Mouse (Mus musculus): ENCODE results near the gene Tnf. TPM values are rescaled to one million over a fixed set of nuclear protein-coding genes. Genes with fewer than 3 reads are reported as not detected.
A peak's percentile ranks its signal among the peaks of the same experiment; 100 is the strongest.

Tnf gene
- polyA plus RNA-seq, 1 experiment from 2014 or later = 0.26 TPM

DNA sequence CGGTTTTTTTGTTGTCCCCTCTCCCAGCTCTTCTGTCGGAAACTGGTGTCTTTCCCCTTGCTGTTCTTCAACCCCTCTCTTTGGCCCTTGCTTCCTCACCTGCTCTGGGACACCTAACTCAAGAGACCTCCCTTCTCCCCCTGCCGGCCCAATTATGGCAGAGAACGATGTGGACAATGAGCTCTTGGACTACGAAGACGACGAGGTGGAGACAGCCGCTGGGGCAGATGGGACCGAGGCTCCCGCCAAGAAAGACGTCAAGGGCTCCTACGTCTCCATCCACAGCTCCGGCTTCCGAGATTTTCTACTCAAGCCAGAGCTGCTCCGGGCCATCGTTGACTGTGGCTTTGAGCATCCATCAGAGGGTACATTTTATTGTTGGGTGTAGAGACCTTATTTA is 41.3 kb upstream of the Tnf start:
- DNase-seq (ENCODE audit: low spot score, missing footprints) = peak; percentile 94
- peaks cover 37% of the 10 kb centered on the region for H3K4me1 ChIP-seq (ENCODE audit: control insufficient read depth, insufficient read depth, low read length)
- H3K9ac ChIP-seq (ENCODE audit: low read length) = peak overlapping the region; percentile 100
- peaks cover 39% of the 10 kb centered on the region for H3K36me3 ChIP-seq (ENCODE audit: control insufficient read depth, insufficient read depth, low read length)
- no peaks in the 10 kb centered on the region for H3K27me3 ChIP-seq (ENCODE audit: control insufficient read depth, insufficient read depth, low read length)
- peak overlapping the region; percentile 94 for H3K27ac ChIP-seq (ENCODE audit: low read depth, low read length)
- peak overlapping the region; percentile 99 for H3K4me3 ChIP-seq (ENCODE audit: low read depth, low read length)
- H3K9me3 ChIP-seq (ENCODE audit: control insufficient read depth, low read length) = no peaks in the 10 kb centered on the region
- 6% methylated on average over 16 of the region's 16 CpGs for WGBS
- no peak for ATAC-seq (ENCODE audit: low FRiP score)
- H3K4me2 ChIP-seq = peak overlapping the region; percentile 97

DNA sequence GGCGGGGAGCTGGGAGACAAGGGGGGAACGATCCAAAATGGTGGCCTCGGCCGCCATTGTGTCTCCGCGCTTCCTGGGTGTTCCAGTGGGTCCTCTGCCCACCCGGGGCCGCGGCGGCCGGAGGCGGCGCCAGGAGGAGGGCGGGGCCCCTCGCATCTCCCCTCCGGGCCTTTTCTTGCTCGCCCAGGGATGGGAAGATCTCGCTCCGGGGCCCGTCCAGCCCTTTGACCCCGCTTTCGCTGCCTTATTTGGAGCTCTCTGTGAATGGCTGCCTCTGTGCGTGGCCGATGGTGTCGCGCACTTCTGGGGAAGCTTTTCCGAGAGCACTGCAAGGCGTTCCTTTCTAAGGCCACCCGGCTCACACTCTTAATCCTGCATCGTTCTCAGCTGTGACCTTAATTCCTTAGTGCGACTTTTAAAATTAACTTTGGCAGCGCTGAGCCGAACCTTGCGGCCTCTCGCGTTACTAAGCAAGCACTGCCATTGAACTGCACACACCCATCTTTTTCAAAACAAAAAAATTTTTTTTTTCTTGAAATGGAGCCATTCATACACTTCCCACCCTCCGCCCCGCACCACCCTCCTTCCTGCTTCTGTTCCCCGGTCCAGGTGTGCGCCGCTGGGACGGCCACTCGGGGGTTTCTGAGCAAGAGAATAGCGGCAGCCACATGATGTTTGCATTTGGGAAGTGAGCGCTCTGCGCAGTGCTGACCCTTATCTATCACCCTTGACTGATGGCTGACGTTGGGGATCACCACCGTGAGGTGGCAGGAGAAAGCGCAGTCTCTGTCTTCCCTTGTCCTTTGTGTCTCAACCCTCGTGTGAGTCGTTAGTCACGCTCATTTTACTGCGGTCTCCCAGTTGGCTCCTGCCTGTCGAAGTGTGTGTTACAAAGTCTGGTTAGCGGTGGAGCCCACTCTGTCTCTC is 40.5 kb upstream of the Tnf start:
- peaks cover 34% of the 10 kb centered on the region for H3K36me3 ChIP-seq (ENCODE audit: control insufficient read depth, insufficient read depth, low read length)
- DNase-seq (ENCODE audit: low spot score, missing footprints) = peak; percentile 96
- peaks cover 37% of the 10 kb centered on the region for H3K4me1 ChIP-seq (ENCODE audit: control insufficient read depth, insufficient read depth, low read length)
- H3K27ac ChIP-seq (ENCODE audit: low read depth, low read length) = peak overlapping the region; percentile 94
- H3K27me3 ChIP-seq (ENCODE audit: control insufficient read depth, insufficient read depth, low read length) = no peaks in the 10 kb centered on the region
- H3K9ac ChIP-seq (ENCODE audit: low read length) = peak overlapping the region; percentile 100
- H3K4me3 ChIP-seq (ENCODE audit: low read depth, low read length) = peak overlapping the region; percentile 99
- under 1% methylated on average over 54 of the region's 55 CpGs for WGBS
- peak; percentile 42 for ATAC-seq (ENCODE audit: low FRiP score)
- H3K4me2 ChIP-seq = peak overlapping the region; percentile 97
- H3K9me3 ChIP-seq (ENCODE audit: control insufficient read depth, low read length) = no peaks in the 10 kb centered on the region

DNA sequence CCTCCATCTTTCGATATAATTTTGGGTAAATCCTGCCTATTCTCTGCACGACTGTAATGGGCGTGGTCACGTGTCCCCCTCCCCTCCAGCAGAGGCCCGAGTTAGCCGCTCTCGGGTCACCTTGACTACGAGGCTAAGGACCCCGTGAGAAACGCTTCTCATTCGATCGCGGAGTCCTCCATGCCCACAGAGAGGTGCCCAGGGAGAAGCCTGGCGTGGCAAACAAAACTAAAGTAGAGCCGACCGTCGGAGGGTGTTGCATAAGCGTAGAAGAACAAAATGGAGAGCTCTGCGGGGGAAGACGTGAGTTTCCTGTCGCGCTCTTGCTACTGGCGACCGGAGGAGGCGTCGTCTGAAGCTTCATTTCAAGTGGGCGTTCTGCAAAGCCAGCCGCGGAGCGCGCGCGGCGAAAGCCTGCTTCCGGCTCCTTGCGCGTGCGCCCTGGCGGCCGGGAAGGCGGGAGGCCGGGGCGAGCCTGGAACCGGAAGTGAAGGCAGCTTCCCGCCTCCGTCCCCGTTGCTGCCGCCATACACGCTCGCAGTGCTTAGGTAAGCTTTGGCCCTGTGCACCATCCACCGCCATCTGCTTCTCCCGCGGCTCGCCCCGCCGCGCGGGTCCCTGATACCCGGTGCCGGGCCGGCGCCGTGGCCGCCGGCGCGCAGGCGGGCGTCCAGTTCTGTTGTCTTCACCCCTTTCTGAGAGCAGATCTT is 39.7 kb upstream of the Tnf start, which contains the start of gene Ddx39b:
Ddx39b (plus strand) TSS at position 442 of the 710 bp plus-strand sequence.
- Histone ChIP-seq H3K4me3 (ENCODE audit: low read depth, low read length) (peak within 1 kb of the TSS; percentile 99), H3K4me1 (ENCODE audit: control insufficient read depth, insufficient read depth, low read length) (peaks cover 40% of the 10 kb centered on the region), H3K27me3 (ENCODE audit: control insufficient read depth, insufficient read depth, low read length) (no peaks in the 10 kb centered on the region), H3K9ac (ENCODE audit: low read length) (peak within 1 kb of the TSS; percentile 100), H3K9me3 (ENCODE audit: control insufficient read depth, low read length) (no peaks in the 10 kb centered on the region), H3K27ac (ENCODE audit: low read depth, low read length) (peak within 1 kb of the TSS; percentile 94), H3K4me2 (peak within 1 kb of the TSS; percentile 97), H3K36me3 (ENCODE audit: control insufficient read depth, insufficient read depth, low read length) (peaks cover 26% of the 10 kb centered on the region)
- DNase-seq (ENCODE audit: low spot score, missing footprints) (peak; percentile 99), ATAC-seq (ENCODE audit: low FRiP score) (peak; percentile 90)
- WGBS = under 1% methylated on average over 69 of the region's 69 CpGs

DNA sequence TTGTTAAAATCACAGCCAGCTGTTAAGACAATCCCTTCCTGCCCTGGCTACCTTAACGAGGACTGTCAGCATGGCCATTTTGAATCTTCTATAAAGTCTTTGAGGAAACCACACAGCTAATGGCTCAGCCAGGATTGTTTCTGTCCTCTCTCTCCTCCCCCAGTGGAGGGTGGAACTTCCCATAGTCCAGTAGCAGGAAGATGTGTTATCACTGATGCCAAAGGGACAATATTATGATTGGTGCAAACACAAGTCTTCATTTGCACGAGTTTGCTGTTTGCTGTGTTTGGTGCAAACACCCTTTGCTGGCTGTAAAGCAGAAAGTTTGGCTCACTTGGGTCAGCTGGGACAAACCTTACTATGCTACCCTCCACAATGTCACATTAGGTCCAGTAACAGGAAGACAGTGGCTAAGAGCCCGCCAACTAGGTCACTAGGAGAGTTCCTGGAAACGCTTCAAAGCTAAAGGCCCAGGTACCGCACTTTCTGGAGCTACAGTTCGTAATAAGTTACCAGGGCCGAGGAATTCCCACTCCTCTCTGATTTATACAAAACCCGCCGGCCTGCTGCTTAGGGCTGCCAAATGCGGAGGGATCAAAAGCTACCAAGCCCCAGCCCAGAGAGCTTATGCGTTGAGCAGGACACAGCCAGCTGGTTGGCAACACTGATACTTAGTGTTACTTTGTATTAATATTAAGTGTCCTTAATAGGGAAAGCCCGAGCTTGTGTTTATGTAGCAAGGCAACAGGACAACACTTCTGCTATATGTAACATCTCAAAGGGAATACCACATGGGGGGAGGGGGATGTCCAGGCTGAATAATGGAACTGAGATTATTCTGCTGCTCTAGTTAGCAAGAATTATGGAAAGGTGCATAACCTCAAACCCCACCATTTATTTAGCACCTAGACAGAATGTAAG is 38.8 kb upstream of the Tnf start:
- no peaks in the 10 kb centered on the region for H3K9me3 ChIP-seq (ENCODE audit: control insufficient read depth, low read length)
- H3K4me2 ChIP-seq = peak overlapping the region; percentile 97
- peak overlapping the region; percentile 100 for H3K9ac ChIP-seq (ENCODE audit: low read length)
- DNase-seq (ENCODE audit: low spot score, missing footprints) (no peak), ATAC-seq (ENCODE audit: low FRiP score) (peak; percentile 1; the same call in 1 of the 2 replicates)
- H3K4me3 ChIP-seq (ENCODE audit: low read depth, low read length) = peak overlapping the region; percentile 99
- no peaks in the 10 kb centered on the region for H3K27me3 ChIP-seq (ENCODE audit: control insufficient read depth, insufficient read depth, low read length)
- H3K4me1 ChIP-seq (ENCODE audit: control insufficient read depth, insufficient read depth, low read length) = peaks cover 38% of the 10 kb centered on the region
- H3K27ac ChIP-seq (ENCODE audit: low read depth, low read length) = peak overlapping the region; percentile 94; the same call in 1 of the 2 replicates
- H3K36me3 ChIP-seq (ENCODE audit: control insufficient read depth, insufficient read depth, low read length) = peaks cover 21% of the 10 kb centered on the region
- WGBS = 31% methylated on average over 12 of the region's 12 CpGs

DNA sequence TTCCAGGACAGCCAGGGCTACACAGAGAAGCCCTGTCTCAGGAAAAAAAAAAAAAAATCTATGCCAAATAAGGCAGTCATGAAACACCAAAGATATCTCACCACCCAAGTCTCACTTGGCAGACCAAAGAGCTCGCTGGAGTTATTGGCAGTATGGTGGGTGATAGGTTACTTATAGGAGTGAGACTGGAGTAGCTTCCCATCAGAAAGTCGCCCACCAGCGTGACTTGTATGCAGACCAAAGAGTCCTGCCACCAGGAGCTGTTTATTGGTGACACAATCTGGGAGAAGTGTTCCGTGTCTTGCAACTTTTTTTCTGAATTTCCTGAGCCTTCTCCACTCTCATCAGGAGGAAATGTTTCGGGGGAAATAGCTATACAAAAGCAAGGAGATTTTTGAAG is 37.9 kb upstream of the Tnf start:
- Histone ChIP-seq H3K9ac (ENCODE audit: low read length) (no peak overlapping the region), H3K36me3 (ENCODE audit: control insufficient read depth, insufficient read depth, low read length) (peaks cover 12% of the 10 kb centered on the region), H3K4me1 (ENCODE audit: control insufficient read depth, insufficient read depth, low read length) (peaks cover 31% of the 10 kb centered on the region), H3K4me2 (no peak overlapping the region), H3K27me3 (ENCODE audit: control insufficient read depth, insufficient read depth, low read length) (no peaks in the 10 kb centered on the region), H3K9me3 (ENCODE audit: control insufficient read depth, low read length) (no peaks in the 10 kb centered on the region), H3K27ac (ENCODE audit: low read depth, low read length) (no peak overlapping the region), H3K4me3 (ENCODE audit: low read depth, low read length) (no peak overlapping the region)
- WGBS = 84% methylated on average over 5 of the region's 5 CpGs
- DNase-seq (ENCODE audit: low spot score, missing footprints) (no peak), ATAC-seq (ENCODE audit: low FRiP score) (no peak)

DNA sequence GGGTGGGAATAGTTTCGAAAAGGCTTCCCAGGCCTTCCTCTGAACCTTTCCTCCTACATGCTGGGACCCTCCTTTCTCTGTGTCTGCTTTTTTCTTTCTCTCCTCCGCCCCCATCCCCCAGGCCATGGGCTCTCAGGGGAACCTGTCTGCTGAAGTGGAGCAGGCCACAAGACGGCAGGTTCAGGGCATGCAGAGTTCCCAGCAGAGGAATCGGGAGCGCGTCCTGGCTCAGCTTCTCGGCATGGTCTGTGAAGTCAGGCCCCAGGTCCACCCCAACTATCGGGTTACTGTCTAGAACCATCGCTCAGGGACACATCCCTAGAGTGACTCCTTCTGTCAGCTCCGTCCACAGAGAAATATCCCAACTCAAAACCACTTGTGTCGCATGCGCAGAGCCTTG is 35.7 kb upstream of the Tnf start:
- H3K9ac ChIP-seq (ENCODE audit: low read length) = no peak overlapping the region
- H3K4me2 ChIP-seq = no peak overlapping the region
- H3K9me3 ChIP-seq (ENCODE audit: control insufficient read depth, low read length) = no peaks in the 10 kb centered on the region
- H3K36me3 ChIP-seq (ENCODE audit: control insufficient read depth, insufficient read depth, low read length) = no peaks in the 10 kb centered on the region
- H3K4me1 ChIP-seq (ENCODE audit: control insufficient read depth, insufficient read depth, low read length) = peaks cover 15% of the 10 kb centered on the region
- WGBS = 84% methylated on average over 12 of the region's 12 CpGs
- H3K4me3 ChIP-seq (ENCODE audit: low read depth, low read length) = no peak overlapping the region
- H3K27me3 ChIP-seq (ENCODE audit: control insufficient read depth, insufficient read depth, low read length) = no peaks in the 10 kb centered on the region
- DNase-seq (ENCODE audit: low spot score, missing footprints) (no peak), ATAC-seq (ENCODE audit: low FRiP score) (no peak)
- no peak overlapping the region for H3K27ac ChIP-seq (ENCODE audit: low read depth, low read length)

DNA sequence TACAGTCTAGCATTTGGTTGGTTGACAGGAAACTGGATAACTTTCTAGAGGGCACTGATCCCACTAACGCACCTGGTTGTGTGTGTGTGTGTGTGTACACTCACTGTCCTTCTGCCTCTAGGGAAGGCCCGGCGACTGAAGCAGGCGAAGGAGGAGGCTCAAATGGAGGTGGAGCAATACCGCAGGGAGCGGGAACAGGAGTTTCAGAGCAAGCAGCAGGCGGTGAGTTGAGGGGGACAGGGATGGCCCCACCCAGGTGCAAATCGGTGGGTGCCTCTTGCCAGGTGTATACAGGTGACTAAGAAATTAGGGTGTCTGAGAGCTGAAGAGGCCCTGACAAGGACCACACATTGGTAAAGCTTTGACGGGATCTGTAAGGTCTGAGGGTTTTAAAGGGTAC is 35.2 kb upstream of the Tnf start:
- no peak overlapping the region for H3K9ac ChIP-seq (ENCODE audit: low read length)
- H3K4me1 ChIP-seq (ENCODE audit: control insufficient read depth, insufficient read depth, low read length) = peaks cover 15% of the 10 kb centered on the region
- 73% methylated on average over 9 of the region's 9 CpGs for WGBS
- H3K36me3 ChIP-seq (ENCODE audit: control insufficient read depth, insufficient read depth, low read length) = no peaks in the 10 kb centered on the region
- no peak for ATAC-seq (ENCODE audit: low FRiP score)
- H3K27me3 ChIP-seq (ENCODE audit: control insufficient read depth, insufficient read depth, low read length) = no peaks in the 10 kb centered on the region
- H3K9me3 ChIP-seq (ENCODE audit: control insufficient read depth, low read length) = no peaks in the 10 kb centered on the region
- no peak overlapping the region for H3K27ac ChIP-seq (ENCODE audit: low read depth, low read length)
- peak overlapping the region; percentile 61; the same call in 1 of the 2 replicates for H3K4me3 ChIP-seq (ENCODE audit: low read depth, low read length)
- DNase-seq (ENCODE audit: low spot score, missing footprints) = no peak
- H3K4me2 ChIP-seq = no peak overlapping the region; the same call in 1 of the 2 replicates

DNA sequence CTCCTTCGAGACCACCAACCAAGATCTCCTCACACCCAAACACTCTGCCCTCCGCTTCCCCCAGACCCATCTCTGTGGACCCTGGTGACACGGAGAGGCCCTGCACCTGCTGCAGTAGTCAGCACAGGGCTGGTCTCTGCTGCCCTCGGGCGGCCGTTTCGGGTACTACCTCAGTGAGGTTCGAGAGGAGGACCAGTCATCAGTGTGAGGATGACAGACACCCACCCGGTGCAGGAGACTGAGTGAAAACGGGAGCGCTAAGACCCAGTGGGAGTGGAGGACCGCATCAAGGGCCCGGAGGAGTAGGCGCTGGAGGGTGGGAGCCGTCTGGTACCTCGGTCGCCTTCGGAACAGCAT is 34.6 kb upstream of the Tnf start:
- Histone ChIP-seq H3K4me1 (ENCODE audit: control insufficient read depth, insufficient read depth, low read length) (peaks cover 18% of the 10 kb centered on the region), H3K27ac (ENCODE audit: low read depth, low read length) (peak overlapping the region; percentile 85), H3K9me3 (ENCODE audit: control insufficient read depth, low read length) (no peaks in the 10 kb centered on the region), H3K4me2 (peak overlapping the region; percentile 75), H3K27me3 (ENCODE audit: control insufficient read depth, insufficient read depth, low read length) (no peaks in the 10 kb centered on the region), H3K36me3 (ENCODE audit: control insufficient read depth, insufficient read depth, low read length) (no peaks in the 10 kb centered on the region; the same call in 1 of the 2 replicates), H3K4me3 (ENCODE audit: low read depth, low read length) (peak overlapping the region; percentile 61), H3K9ac (ENCODE audit: low read length) (peak overlapping the region; percentile 91)
- 1% methylated on average over 18 of the region's 18 CpGs for WGBS
- ATAC-seq (ENCODE audit: low FRiP score) (peak; percentile 80), DNase-seq (ENCODE audit: low spot score, missing footprints) (peak; percentile 100)
